Mouse (Mus musculus): ENCODE results near the gene Myo5a. TPM values are rescaled to one million over a fixed set of nuclear protein-coding genes. Genes with fewer than 3 reads are reported as not detected.

Gene Myo5a
- polyA plus RNA-seq, 1 experiment from 2014 or later = 22.3 TPM

DNA sequence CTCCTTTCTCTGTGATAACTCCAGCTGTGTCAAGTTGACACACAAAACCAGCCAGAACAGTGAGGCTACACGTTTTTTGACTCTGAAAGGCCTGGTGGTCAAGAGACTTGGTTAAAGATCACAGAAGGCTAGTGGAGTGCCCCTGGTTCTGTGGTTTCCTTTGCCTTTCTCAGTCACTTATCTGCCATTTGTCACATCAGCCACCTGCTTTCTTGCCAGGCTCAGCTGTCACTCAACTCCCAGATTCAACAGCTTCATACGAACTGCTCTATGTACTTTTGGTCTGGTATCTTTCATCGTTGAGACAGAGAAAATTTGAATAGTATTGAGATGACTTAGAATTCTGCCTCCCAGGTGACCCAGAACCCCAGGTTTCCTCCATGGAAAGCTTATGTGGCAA, 183.0 kb downstream of the Myo5a start:
- H3K9ac ChIP-seq (replicated peaks) = no peak overlapping the region
- no peaks in the 10 kb centered on the region; the same call in 1 of the 2 replicates for H3K4me1 ChIP-seq (replicated peaks)
- no peak overlapping the region for H3K27ac ChIP-seq
- no peaks in the 10 kb centered on the region for H3K36me3 ChIP-seq
- no peaks in the 10 kb centered on the region for H3K27me3 ChIP-seq
- no peaks in the 10 kb centered on the region for H3K9me3 ChIP-seq
- H3K4me2 ChIP-seq = no peak overlapping the region
- H3K4me3 ChIP-seq (replicated peaks) = no peak overlapping the region
- 54% methylated on average over 3 of the region's 3 CpGs for WGBS
- no peak for ATAC-seq (ENCODE audit: insufficient number of reproducible peaks, insufficient read depth, low FRiP score, low TSS enrichment, low read depth)

DNA sequence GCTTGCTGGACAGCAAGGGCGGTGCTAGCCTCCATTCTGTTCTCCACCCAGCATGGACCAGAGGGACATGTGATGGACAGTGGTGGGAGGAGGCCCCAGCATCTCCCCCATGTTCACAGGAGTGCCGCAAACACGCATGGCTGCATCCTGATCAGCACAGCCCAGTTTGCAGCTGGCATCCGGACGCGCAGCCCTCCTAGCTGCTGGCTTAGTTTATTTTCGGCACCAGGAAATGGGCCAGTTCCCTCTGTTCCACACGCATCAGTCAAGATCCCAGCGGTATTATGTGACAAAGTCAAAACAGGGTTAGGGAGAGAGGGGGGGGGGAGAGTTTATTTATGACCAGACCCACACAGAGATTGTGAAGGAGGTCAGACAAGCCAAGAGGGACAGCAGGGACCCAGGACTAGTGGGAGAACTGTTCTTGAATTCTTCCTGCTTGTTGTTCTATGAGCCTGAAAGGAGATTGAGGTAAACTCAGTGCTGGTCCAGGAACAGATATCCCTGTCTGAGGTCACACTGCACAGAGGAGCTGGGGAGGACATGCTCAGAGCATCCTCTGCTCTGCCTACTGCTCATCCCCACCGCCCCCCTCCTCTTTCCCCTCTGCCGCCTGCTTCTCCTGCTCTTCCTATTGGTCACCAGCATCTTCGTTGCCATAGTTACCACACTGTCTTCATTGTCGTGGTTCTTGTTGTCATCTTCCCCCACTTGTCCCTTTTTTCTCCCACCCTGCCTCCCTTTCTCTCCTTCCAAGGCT, 183.6 kb downstream of the Myo5a start:
- H3K36me3 ChIP-seq = no peaks in the 10 kb centered on the region
- H3K27ac ChIP-seq = no peak overlapping the region
- H3K4me2 ChIP-seq = no peak overlapping the region
- no peak for ATAC-seq (ENCODE audit: insufficient number of reproducible peaks, insufficient read depth, low FRiP score, low TSS enrichment, low read depth)
- WGBS = 70% methylated on average over 13 of the region's 13 CpGs
- H3K9me3 ChIP-seq = no peaks in the 10 kb centered on the region
- H3K27me3 ChIP-seq = no peaks in the 10 kb centered on the region
- H3K4me3 ChIP-seq (replicated peaks) = no peak overlapping the region
- no peak overlapping the region for H3K9ac ChIP-seq (replicated peaks)
- no peaks in the 10 kb centered on the region; the same call in 1 of the 2 replicates for H3K4me1 ChIP-seq (replicated peaks)

DNA sequence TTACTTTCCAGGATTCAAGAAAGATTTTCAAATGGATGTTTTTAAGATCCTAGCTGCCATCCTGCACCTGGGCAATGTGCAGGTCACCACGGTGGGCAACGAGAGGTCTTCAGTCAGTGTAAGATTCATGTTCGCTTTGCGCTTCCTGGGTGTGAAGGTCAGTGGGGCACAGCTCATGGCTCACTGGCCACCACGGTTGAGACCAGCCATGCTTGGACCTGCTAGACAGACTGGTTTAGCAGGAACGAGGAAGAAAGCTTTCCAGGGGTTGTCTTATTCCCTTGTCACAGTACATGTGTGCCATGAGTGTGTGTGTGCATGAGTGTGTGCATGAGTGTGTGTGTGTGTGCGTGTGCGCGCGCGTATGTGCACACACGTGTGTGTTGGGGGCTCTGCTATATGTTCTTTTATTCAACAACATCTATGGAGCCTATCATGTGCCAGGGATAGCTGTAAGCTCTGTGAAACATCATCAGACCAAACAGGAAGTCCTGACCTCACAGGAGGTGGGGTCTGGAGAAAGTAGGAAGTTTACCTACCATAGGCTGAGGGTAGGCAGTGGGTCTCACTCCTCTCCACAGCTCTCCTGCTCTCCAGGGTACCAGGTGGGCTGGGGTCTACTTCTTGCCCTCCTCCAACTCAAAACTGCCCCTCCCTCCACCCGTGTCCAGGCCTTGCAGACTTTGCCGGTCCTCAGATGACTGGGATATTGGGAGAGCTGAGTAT, 185.2 kb downstream of the Myo5a start:
- Histone ChIP-seq H3K27me3 (no peaks in the 10 kb centered on the region), H3K4me1 (replicated peaks) (peaks cover 3% of the 10 kb centered on the region; the same call in 1 of the 2 replicates), H3K9me3 (peaks cover 4% of the 10 kb centered on the region; the same call in 1 of the 2 replicates), H3K9ac (replicated peaks) (no peak overlapping the region), H3K4me2 (no peak overlapping the region), H3K27ac (no peak overlapping the region), H3K4me3 (replicated peaks) (no peak overlapping the region), H3K36me3 (no peaks in the 10 kb centered on the region)
- no peak for ATAC-seq (ENCODE audit: insufficient number of reproducible peaks, insufficient read depth, low FRiP score, low TSS enrichment, low read depth)
- 87% methylated on average over 14 of the region's 14 CpGs for WGBS

DNA sequence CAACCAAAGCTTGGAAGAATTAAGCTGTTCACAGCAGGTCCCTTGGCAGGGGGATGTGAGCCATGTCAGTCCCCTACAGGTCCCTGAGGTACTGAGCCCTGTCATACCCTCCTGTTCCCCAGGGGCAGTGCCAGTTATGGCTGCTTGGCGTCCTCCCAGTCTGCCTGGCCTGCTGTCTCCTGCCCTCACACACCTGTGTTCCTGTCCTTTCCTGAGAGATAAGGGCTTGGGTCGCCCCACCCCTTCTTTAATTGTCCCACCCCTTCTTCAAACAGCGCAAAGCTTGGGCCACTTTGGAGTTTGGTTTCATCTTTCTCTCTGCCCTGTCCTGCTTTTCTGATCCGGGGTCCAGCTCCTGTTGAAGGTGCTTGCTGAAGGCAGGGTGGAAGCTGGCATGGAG, 188.0 kb downstream of the Myo5a start:
- no peak overlapping the region for H3K4me2 ChIP-seq
- no peaks in the 10 kb centered on the region for H3K27me3 ChIP-seq
- no peak overlapping the region for H3K27ac ChIP-seq
- H3K36me3 ChIP-seq = no peaks in the 10 kb centered on the region
- 68% methylated on average over 4 of the region's 4 CpGs for WGBS
- no peak for ATAC-seq (ENCODE audit: insufficient number of reproducible peaks, insufficient read depth, low FRiP score, low TSS enrichment, low read depth)
- H3K4me1 ChIP-seq (replicated peaks) = peaks cover 15% of the 10 kb centered on the region
- no peak overlapping the region for H3K9ac ChIP-seq (replicated peaks)
- H3K9me3 ChIP-seq = peaks cover 4% of the 10 kb centered on the region; the same call in 1 of the 2 replicates
- no peak overlapping the region for H3K4me3 ChIP-seq (replicated peaks)

DNA sequence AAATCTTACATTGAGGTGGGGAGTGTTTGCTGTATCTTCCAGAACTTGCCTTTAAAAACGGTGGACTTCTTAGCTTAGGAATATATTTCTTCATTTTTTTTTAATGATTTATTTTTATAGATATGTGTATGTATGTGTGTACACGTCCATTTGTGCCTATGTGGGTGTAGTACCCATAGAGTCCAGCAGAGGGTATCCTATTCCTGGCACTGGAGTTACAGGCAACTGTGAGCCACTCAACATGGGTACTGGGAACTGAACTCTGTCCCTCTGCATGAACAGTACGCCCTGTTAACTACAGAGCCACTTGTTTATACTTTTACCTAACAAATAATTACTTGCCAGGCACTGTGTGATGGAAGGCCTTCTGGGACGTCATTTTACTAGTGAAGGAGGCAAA, 188.8 kb downstream of the Myo5a start:
- no peak overlapping the region for H3K27ac ChIP-seq
- H3K9me3 ChIP-seq = peaks cover 4% of the 10 kb centered on the region; the same call in 1 of the 2 replicates
- no peaks in the 10 kb centered on the region for H3K36me3 ChIP-seq
- H3K4me3 ChIP-seq (replicated peaks) = no peak overlapping the region
- no peak overlapping the region for H3K9ac ChIP-seq (replicated peaks)
- peaks cover 21% of the 10 kb centered on the region for H3K4me1 ChIP-seq (replicated peaks)
- no peak for ATAC-seq (ENCODE audit: insufficient number of reproducible peaks, insufficient read depth, low FRiP score, low TSS enrichment, low read depth)
- H3K27me3 ChIP-seq = no peaks in the 10 kb centered on the region
- 86% methylated on average over 4 of the region's 4 CpGs for WGBS
- no peak overlapping the region for H3K4me2 ChIP-seq

DNA sequence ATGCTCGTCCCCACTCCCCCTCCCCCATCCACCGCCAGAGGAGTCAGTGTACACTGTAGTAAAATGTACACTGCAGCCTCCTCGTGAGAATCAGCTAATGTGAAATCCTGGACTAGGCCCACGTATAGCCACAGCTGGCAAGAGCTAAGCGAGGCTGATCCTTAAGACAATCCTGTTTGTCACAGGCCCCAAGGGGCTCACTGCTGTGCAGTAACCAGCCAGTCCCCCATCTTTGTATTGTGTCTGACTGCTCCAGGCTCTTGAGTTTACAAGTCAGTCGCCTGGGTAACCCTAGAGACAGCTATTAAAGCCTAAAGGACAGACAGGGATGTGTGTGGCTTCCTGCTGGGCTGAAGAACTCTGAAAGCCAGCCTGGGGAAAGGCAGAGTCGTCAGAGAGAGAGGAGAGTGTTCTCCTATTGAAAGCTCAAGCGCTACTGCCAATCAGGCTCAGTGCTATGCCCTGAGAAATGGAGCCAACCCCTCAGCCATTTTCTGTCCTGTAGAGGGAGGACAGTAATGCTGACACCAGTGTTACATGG, 190.6 kb downstream of the Myo5a start:
- Histone ChIP-seq H3K4me2 (no peak overlapping the region), H3K9ac (replicated peaks) (no peak overlapping the region), H3K27ac (peak overlapping the region; percentile 58), H3K9me3 (peaks cover 4% of the 10 kb centered on the region; the same call in 1 of the 2 replicates), H3K27me3 (no peaks in the 10 kb centered on the region), H3K36me3 (no peaks in the 10 kb centered on the region), H3K4me3 (replicated peaks) (no peak overlapping the region), H3K4me1 (replicated peaks) (peaks cover 21% of the 10 kb centered on the region)
- WGBS = 19% methylated on average over 8 of the region's 8 CpGs
- ATAC-seq (ENCODE audit: insufficient number of reproducible peaks, insufficient read depth, low FRiP score, low TSS enrichment, low read depth) = no peak

DNA sequence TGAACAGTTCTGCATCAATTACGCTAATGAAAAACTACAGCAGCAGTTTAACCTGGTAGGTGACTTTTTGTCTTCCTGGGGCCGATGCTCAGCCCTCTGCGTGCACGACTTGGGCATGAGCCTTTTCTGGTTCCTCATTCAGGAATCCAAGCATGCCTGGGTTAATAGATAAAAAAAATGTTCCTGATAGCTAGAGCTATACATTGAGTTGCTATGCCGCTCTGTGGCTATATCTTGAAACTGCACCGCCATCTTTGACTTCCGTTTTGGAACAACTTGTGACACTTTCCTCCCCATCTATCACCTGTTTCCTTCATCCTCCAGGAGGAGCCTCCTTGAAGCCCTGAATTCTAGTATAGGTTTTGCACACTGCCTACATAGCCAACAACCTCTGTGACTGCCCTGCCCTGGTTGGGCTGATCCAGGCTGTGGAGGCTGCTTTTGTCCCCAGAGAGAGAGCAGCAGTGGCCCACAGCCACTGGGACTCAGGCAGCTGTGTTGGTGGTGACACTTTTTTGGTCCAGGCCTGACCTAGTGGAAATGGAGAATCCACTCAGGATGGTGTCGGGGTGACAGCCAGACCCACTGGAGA, 191.5 kb downstream of the Myo5a start:
- Histone ChIP-seq H3K9me3 (peaks cover 4% of the 10 kb centered on the region; the same call in 1 of the 2 replicates), H3K4me1 (replicated peaks) (peaks cover 24% of the 10 kb centered on the region), H3K9ac (replicated peaks) (no peak overlapping the region), H3K4me3 (replicated peaks) (no peak overlapping the region), H3K27me3 (no peaks in the 10 kb centered on the region), H3K36me3 (no peaks in the 10 kb centered on the region), H3K27ac (no peak overlapping the region), H3K4me2 (no peak overlapping the region)
- ATAC-seq (ENCODE audit: insufficient number of reproducible peaks, insufficient read depth, low FRiP score, low TSS enrichment, low read depth) = no peak
- WGBS = 77% methylated on average over 8 of the region's 8 CpGs

DNA sequence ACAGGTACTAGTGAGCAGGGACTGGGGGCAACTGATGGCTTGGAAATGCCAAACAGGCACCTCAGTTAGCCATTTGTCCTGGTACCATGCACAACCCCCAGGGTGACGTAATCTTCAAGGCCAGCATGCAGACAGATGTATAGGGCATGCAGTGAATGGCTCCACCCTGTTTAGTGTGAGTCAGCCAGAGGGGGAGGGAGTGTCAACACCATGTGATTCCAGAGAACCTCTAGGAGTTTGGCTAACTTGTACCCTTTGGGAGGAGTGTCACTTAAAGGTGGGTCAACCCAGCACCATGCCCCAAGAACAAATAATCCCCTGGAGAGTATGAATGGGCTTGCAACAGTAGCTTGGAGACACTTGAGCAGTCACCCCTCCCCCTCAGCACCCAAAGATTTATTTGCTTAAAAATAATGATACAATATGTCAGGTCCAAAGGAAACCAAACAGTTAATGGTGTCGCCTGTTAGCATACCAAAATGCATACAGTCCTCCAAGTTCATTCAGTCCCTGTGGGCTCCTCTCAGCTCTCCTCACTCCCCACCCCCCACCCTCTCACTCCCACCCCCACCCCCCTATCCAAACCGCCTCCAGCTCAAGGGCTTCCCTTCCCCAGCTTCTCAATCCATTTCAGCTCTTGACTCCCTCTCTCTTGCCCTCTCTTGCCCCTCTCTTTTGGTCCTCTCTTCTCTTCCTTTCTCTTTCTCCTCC, 193.3 kb downstream of the Myo5a start:
- ATAC-seq (ENCODE audit: insufficient number of reproducible peaks, insufficient read depth, low FRiP score, low TSS enrichment, low read depth) = no peak
- peaks cover 24% of the 10 kb centered on the region for H3K4me1 ChIP-seq (replicated peaks)
- no peak overlapping the region for H3K4me3 ChIP-seq (replicated peaks)
- H3K27ac ChIP-seq = no peak overlapping the region
- H3K9me3 ChIP-seq = peaks cover 4% of the 10 kb centered on the region; the same call in 1 of the 2 replicates
- WGBS = 50% methylated on average over 3 of the region's 3 CpGs
- H3K27me3 ChIP-seq = no peaks in the 10 kb centered on the region
- no peak overlapping the region for H3K4me2 ChIP-seq
- H3K36me3 ChIP-seq = no peaks in the 10 kb centered on the region
- no peak overlapping the region for H3K9ac ChIP-seq (replicated peaks)

DNA sequence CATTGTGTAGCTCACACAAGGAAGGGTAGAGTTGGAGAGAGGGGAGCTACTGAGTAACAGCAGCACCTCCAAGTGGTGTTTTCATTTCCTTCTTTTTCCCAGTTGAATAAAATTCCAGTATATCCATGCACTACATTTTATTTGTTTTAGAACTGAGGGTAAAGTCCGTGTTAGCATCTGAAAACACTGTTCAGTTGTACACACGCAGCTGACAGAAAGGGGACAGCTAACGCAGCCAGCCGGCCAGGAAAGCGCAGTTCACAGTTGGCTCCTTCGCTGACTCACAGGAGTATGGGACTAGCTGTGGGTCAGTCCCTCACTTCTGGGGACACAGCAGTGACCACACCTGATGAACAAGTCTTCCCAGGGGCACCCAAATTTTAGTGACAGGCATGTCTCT, 196.3 kb downstream of the Myo5a start:
- H3K4me1 ChIP-seq (replicated peaks) = peaks cover 11% of the 10 kb centered on the region; the same call in 1 of the 2 replicates
- H3K27ac ChIP-seq = no peak overlapping the region
- no peaks in the 10 kb centered on the region for H3K9me3 ChIP-seq
- no peak overlapping the region for H3K4me2 ChIP-seq
- H3K9ac ChIP-seq (replicated peaks) = no peak overlapping the region
- ATAC-seq (ENCODE audit: insufficient number of reproducible peaks, insufficient read depth, low FRiP score, low TSS enrichment, low read depth) = no peak
- H3K4me3 ChIP-seq (replicated peaks) = no peak overlapping the region
- 78% methylated on average over 6 of the region's 6 CpGs for WGBS
- no peaks in the 10 kb centered on the region for H3K36me3 ChIP-seq
- no peaks in the 10 kb centered on the region for H3K27me3 ChIP-seq

DNA sequence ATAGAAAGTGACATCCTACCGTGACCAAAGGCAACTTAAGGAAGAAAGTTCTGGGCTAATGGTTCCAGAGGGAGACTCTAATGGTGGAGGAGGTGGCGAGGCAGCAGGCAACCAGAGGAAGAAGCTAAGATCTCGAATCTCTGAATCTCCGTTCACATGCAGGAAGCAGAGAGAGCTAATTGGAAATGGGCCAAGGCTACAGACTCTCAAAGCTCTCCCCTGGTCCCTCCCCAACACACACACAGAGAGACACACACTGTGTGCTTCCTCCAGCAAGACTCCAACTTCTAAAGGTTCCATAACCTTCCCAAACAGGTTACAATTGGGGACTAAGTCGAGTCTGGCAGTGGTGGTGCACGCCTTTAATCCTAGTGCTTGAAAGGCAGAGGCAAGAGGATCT, 199.6 kb downstream of the Myo5a start:
- 74% methylated on average over 6 of the region's 6 CpGs for WGBS
- Histone ChIP-seq H3K36me3 (no peaks in the 10 kb centered on the region), H3K4me2 (no peak overlapping the region), H3K4me1 (replicated peaks) (0 out of 2 replicates have a peak, but pooled peaks cover 3% of the 10 kb centered on the region), H3K27me3 (no peaks in the 10 kb centered on the region), H3K4me3 (replicated peaks) (no peak overlapping the region), H3K27ac (no peak overlapping the region), H3K9ac (replicated peaks) (no peak overlapping the region), H3K9me3 (no peaks in the 10 kb centered on the region)
- no peak for ATAC-seq (ENCODE audit: insufficient number of reproducible peaks, insufficient read depth, low FRiP score, low TSS enrichment, low read depth)
